Mouse (Mus musculus) brain, embryonic 14.5 days (tissue): ENCODE measurements at regions not wholly inside any gene's neighbourhood (a gene's known extent, or its start where the extent isn't known, plus 50 kb on each side); places are given as distances from the start of the nearest gene placed in this dataset.

Experiments
- CTCF ChIP-seq: fragments of 200-500 bp; IDR thresholded peaks from 2 replicates; pipeline ENCODE4 v1.5.1; 2012; ENCODE audit warnings: inconsistent platforms, mild to moderate bottlenecking, moderate library complexity, borderline replicate concordance; ENCODE audit not compliant: insufficient read depth, insufficient read length; ENCODE audit errors: extremely low read depth
- POLR2A ChIP-seq: fragments of 200-500 bp; IDR thresholded peaks from 2 replicates; pipeline ENCODE4 v1.6.1; 2012; ENCODE audit warnings: mild to moderate bottlenecking, inconsistent platforms, borderline replicate concordance; ENCODE audit not compliant: poor library complexity, insufficient read depth, insufficient read length, severe bottlenecking; ENCODE audit errors: extremely low read depth

DNA sequence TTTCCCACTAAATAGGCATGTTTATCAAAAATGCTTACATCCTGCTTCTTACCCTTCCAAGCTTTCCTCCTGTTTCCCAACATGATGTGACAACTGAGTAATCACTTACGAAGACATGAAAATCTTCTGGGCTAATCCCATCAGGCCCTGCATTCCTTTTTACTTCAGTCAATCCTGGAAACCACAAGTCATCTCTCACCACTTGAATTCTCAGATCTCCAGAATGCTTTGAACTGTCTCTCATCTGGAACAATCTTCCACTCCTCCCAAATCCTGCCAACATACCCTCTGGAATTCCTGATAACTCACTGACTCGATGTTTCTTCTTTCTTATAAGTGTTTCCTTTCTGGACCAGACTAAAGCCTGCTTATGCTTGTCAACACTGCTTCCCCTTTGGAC, 289.4 kb downstream of the Ikzf2 start:
- TF ChIP-seq POLR2A (no peak), CTCF (no peak)
